Mouse (Mus musculus): Measurements from ENCODE around the gene Uhrf1. TPM values are rescaled to one million over a fixed set of nuclear protein-coding genes. Genes with fewer than 3 reads are reported as not detected.
A peak's percentile ranks its signal among the peaks of the same experiment; 100 is the strongest.

The Uhrf1 gene
- total RNA-seq, 1 experiment = 238 TPM

DNA sequence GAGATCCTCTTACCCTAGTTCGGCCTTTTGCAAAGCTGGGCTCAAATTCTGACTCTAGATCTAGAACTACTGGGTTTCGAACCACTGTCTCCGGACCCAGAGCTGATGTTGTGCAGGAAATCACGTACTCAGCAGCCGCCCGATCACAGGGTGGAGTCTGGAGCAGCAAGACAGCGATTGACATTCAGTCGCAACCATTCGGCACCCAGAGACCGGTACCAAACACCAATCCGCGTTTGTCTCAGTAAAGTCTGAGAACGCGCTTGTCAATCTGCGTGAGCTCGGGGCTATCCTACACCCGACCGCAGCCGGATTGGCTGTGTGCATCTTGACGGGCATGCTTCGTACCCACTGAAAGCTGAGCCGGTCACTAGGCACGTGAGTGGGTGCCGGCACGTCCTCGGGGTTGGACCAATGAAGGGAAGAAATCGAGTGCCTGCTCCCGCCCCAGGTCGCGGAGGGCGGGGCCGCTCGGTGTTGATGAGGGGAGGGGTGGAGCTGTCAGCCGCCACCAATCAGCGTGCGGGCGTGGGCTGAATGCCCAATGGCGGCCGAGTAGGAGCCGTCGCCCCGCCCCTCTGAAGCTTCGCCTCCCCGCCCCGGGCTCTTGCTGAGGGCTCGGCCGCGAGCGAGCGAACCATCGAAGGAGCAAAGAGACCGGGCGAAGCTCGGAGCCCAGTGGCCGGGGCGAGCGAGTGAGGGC lies 22.5 kb downstream of the Uhrf1 start, which contains the start of gene Kdm4b:
Gene Kdm4b, plus strand, starts transcription at position 613 of the 703 bp plus-strand sequence.
- Histone ChIP-seq H3K9ac (ENCODE audit: insufficient read depth, low read depth, low read length, poor library complexity, severe bottlenecking) (peak within 1 kb of the TSS; percentile 94), H3K9me3 (ENCODE audit: control insufficient read depth, insufficient read depth, low read depth, low read length) (no peaks in the 10 kb centered on the region), H3K4me1 (ENCODE audit: control insufficient read depth in 2 of 2, insufficient read depth in 2 of 2, low read length in 2 of 2, poor library complexity in 1 of 2) (peaks cover 1 to 10% of the 10 kb centered on the region in 2 experiments; a peak in 2 of 4 replicates), H3K27ac (ENCODE audit: insufficient read depth, low read depth, low read length, poor library complexity, severe bottlenecking) (peak within 1 kb of the TSS; percentile 62), H3K36me3 (ENCODE audit: control insufficient read depth, insufficient read depth, low read length, poor library complexity, severe bottlenecking) (peaks cover 22% of the 10 kb centered on the region), H3K4me3 (ENCODE audit: insufficient read depth in 1 of 2, low read depth in 1 of 2, low read length in 2 of 2, poor library complexity in 1 of 2, severe bottlenecking in 1 of 2) (peak within 1 kb of the TSS; percentile 68 to 94)
- TF ChIP-seq HCFC1 (IDR thresholded peaks at IDR 0.05; ENCODE audit: borderline replicate concordance, insufficient read depth, low read length) (no peak; the same call in 1 of the 2 replicates), CHD2 (IDR thresholded peaks at IDR 0.05; ENCODE audit: low read depth, low read length) (peak; percentile 91), ZNF384 (IDR thresholded peaks at IDR 0.05; ENCODE audit: low read depth, low read length) (no peak)
- in situ Hi-C loops (cut with MboI; ENCODE audit: low sequenced_read_pairs in 2 of 2, unreplicated experiment in 2 of 2) = no loop called here
- DNase-seq (ENCODE audit: low read depth, low spot score) = peak; percentile 98

DNA sequence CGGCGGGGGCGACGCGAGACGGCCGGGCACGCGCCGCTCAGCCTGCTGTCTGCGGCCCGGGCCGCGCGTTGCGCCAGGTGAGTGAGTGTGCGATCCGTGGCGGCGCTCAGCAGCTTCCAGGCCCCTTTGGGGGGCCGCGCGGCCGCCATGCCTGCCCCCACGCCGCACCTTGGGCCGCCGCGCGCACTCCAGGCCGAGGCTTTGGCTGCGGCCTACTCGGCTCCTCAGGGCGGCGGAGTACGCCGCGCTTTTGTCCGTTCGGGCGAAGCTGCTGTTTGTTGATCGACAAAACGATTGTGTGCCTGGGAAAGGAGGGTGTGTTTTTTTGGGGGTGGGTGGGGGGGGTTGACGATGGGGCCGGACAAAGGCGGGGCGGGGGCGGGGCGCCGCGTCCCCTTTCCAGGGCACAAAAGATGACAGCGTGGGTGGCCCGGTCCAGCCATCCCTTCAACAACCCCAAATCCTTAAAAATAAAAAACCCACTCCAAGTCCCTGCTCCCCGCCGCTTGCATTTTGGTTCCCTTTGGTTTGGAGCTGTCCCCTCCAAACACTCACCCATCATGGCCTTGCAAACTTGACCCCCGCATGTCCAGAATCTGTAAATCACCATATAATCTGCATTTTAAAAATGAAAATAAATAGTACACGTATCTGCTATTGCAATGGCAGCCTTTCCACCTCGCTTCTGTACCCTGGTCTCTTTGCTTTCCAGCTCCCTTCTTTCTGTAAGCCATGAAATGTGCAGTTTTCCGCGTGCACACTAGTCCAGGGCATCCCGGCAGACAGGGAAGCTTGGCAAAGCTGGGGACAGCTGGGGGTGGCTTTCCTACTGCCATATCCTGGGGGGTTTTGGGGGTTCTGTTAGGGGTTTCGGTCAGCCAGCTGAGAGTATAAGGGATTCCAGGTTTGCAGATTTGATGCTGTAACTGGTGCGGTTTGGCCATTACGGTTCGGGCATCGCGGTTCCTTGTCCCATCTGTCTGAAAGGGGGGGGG lies 23.3 kb downstream of the Uhrf1 start:
- peaks cover 1 to 10% of the 10 kb centered on the region in 2 experiments; a peak in 2 of 4 replicates for H3K4me1 ChIP-seq (ENCODE audit: control insufficient read depth in 2 of 2, insufficient read depth in 2 of 2, low read length in 2 of 2, poor library complexity in 1 of 2)

GRCm38 (mm10) chr17:56329267-56329666 lies 26.1 kb downstream of the Uhrf1 start:
- Histone ChIP-seq H3K4me3 (ENCODE audit: insufficient read depth in 1 of 2, low read depth in 1 of 2, low read length in 2 of 2, poor library complexity in 1 of 2, severe bottlenecking in 1 of 2) (no peak overlapping the region), H3K9me3 (ENCODE audit: control insufficient read depth, insufficient read depth, low read depth, low read length) (no peaks in the 10 kb centered on the region), H3K9ac (ENCODE audit: insufficient read depth, low read depth, low read length, poor library complexity, severe bottlenecking) (no peak overlapping the region), H3K36me3 (ENCODE audit: control insufficient read depth, insufficient read depth, low read length, poor library complexity, severe bottlenecking) (no peaks in the 10 kb centered on the region), H3K27ac (ENCODE audit: insufficient read depth, low read depth, low read length, poor library complexity, severe bottlenecking) (no peak overlapping the region), H3K4me1 (ENCODE audit: control insufficient read depth in 2 of 2, insufficient read depth in 2 of 2, low read length in 2 of 2, poor library complexity in 1 of 2) (peaks cover 1 to 9% of the 10 kb centered on the region in 2 experiments; a peak in 2 of 4 replicates)
- in situ Hi-C loops (cut with MboI; ENCODE audit: low sequenced_read_pairs in 2 of 2, unreplicated experiment in 2 of 2) = no loop called here
- no peak for TF ChIP-seq HCFC1 (IDR thresholded peaks at IDR 0.05; ENCODE audit: borderline replicate concordance, insufficient read depth, low read length)
- no peak for DNase-seq (ENCODE audit: low read depth, low spot score)

More for the DNA sequence above, 23.3 kb downstream of the Uhrf1 start:
- H3K9ac ChIP-seq (ENCODE audit: insufficient read depth, low read depth, low read length, poor library complexity, severe bottlenecking) = peak overlapping the region; percentile 94
- peaks cover 17% of the 10 kb centered on the region for H3K36me3 ChIP-seq (ENCODE audit: control insufficient read depth, insufficient read depth, low read length, poor library complexity, severe bottlenecking)
- peak overlapping the region; percentile 68 to 94 for H3K4me3 ChIP-seq (ENCODE audit: insufficient read depth in 1 of 2, low read depth in 1 of 2, low read length in 2 of 2, poor library complexity in 1 of 2, severe bottlenecking in 1 of 2)
- TF ChIP-seq HCFC1 (IDR thresholded peaks at IDR 0.05; ENCODE audit: borderline replicate concordance, insufficient read depth, low read length) (no peak), CHD2 (IDR thresholded peaks at IDR 0.05; ENCODE audit: low read depth, low read length) (no peak), ZNF384 (IDR thresholded peaks at IDR 0.05; ENCODE audit: low read depth, low read length) (no peak), MAFK (IDR thresholded peaks at IDR 0.05; ENCODE audit: insufficient read depth, low read depth, low read length) (no peak), ZC3H11A (IDR thresholded peaks at IDR 0.05; ENCODE audit: borderline replicate concordance, low read depth, low read length) (no peak)
- in situ Hi-C loops (cut with MboI; ENCODE audit: low sequenced_read_pairs in 2 of 2, unreplicated experiment in 2 of 2) = no loop called here
- no peak for DNase-seq (ENCODE audit: low read depth, low spot score)
- peak overlapping the region; percentile 62; the same call in 1 of the 2 replicates for H3K27ac ChIP-seq (ENCODE audit: insufficient read depth, low read depth, low read length, poor library complexity, severe bottlenecking)
- H3K9me3 ChIP-seq (ENCODE audit: control insufficient read depth, insufficient read depth, low read depth, low read length) = no peaks in the 10 kb centered on the region

GRCm38 (mm10) chr17:56330345-56330744 lies 27.2 kb downstream of the Uhrf1 start:
- TF ChIP-seq CHD2 (IDR thresholded peaks at IDR 0.05; ENCODE audit: low read depth, low read length) (no peak), HCFC1 (IDR thresholded peaks at IDR 0.05; ENCODE audit: borderline replicate concordance, insufficient read depth, low read length) (no peak), ZNF384 (IDR thresholded peaks at IDR 0.05; ENCODE audit: low read depth, low read length) (no peak), MAFK (IDR thresholded peaks at IDR 0.05; ENCODE audit: insufficient read depth, low read depth, low read length) (no peak), ZC3H11A (IDR thresholded peaks at IDR 0.05; ENCODE audit: borderline replicate concordance, low read depth, low read length) (no peak)
- Histone ChIP-seq H3K4me3 (ENCODE audit: insufficient read depth in 1 of 2, low read depth in 1 of 2, low read length in 2 of 2, poor library complexity in 1 of 2, severe bottlenecking in 1 of 2) (no peak overlapping the region), H3K9me3 (ENCODE audit: control insufficient read depth, insufficient read depth, low read depth, low read length) (no peaks in the 10 kb centered on the region), H3K36me3 (ENCODE audit: control insufficient read depth, insufficient read depth, low read length, poor library complexity, severe bottlenecking) (no peaks in the 10 kb centered on the region), H3K9ac (ENCODE audit: insufficient read depth, low read depth, low read length, poor library complexity, severe bottlenecking) (no peak overlapping the region), H3K4me1 (ENCODE audit: control insufficient read depth in 2 of 2, insufficient read depth in 2 of 2, low read length in 2 of 2, poor library complexity in 1 of 2) (peaks cover 1 to 8% of the 10 kb centered on the region in 2 experiments; a peak in 2 of 4 replicates), H3K27ac (ENCODE audit: insufficient read depth, low read depth, low read length, poor library complexity, severe bottlenecking) (no peak overlapping the region)
- no peak for DNase-seq (ENCODE audit: low read depth, low spot score)
- in situ Hi-C loops (cut with MboI; ENCODE audit: low sequenced_read_pairs in 2 of 2, unreplicated experiment in 2 of 2) = no loop called here

All from ES-E14 (cell line).